ENCODE assay signal across 9 mouse cellular contexts in genomic region chr6:127767201-127767705, GRCm38 (mm10). TPM values are rescaled to one million over a fixed set of nuclear protein-coding genes. Genes with fewer than 3 reads are reported as not detected.
DNase-seq lines count a peak whose midpoint lies in the region; TF ChIP-seq lines count a peak whose summit lies in the region.
"Had no signal": no experiment of that assay in that cellular context is flagged by ENCODE, and none has a peak within 500 bp of the region (broad histone marks: within the 10 kb centered on the region; RNA-seq: fewer than 3 reads in every experiment).

No protein-coding gene starts in this region.

- H3K9ac ChIP-seq in ES-Bruce4 (ENCODE audit: low read depth, poor library complexity, severe bottlenecking), result no peak overlapping the region

- peaks cover 9% of the 10 kb centered on the region for H3K27me3 ChIP-seq in ES-Bruce4 (ENCODE audit: control insufficient read depth, insufficient read depth, low read length, poor library complexity, severe bottlenecking)

- intact Hi-C loops in left cerebral cortex, postnatal 14 days (cut with DNase I), result loop anchor here (2.0 to 10.0 kb wide), 6 partner anchors 104 to 328 kb away; no protein-coding TSS in a partner anchor

- H3K27ac ChIP-seq in ES-Bruce4 (ENCODE audit: insufficient read depth, low read length), result no peak overlapping the region

- no peaks in the 10 kb centered on the region for H3K4me1 ChIP-seq in ES-Bruce4 (ENCODE audit: control insufficient read depth, insufficient read depth, low read length)

- no peak for TF ChIP-seq CTCF in ES-Bruce4 (IDR thresholded peaks at IDR 0.05; ENCODE audit: low read depth, low read length)

- H3K4me3 ChIP-seq in ES-Bruce4 (ENCODE audit: low read depth, low read length), result peak overlapping the region; percentile 71

- no peaks in the 10 kb centered on the region for H3K36me3 ChIP-seq in ES-Bruce4 (ENCODE audit: control insufficient read depth, insufficient read depth, low read length, poor library complexity, severe bottlenecking)

- peak; percentile 36 for DNase-seq in embryo, embryonic 10.5 days (ENCODE audit: low spot score)
- no peak for DNase-seq in embryo, embryonic 10 days (ENCODE audit: low spot score)
- DNase-seq in frontal cortex, adult 2 months (ENCODE audit: extremely low spot score in 1 of 2, low spot score in 1 of 2), result peak; percentile 57 to 77
- DNase-seq in left cerebral cortex, postnatal 14 days (ENCODE audit: low spot score in 2 of 2), result peak; percentile 68 to 76
- peak; percentile 81 to 83 for DNase-seq in right cerebral cortex, postnatal 10 days (ENCODE audit: low spot score in 2 of 2)
- DNase-seq in ovary, adult 18-20 months (ENCODE audit: low spot score), result no peak
- DNase-seq in natural killer cell, adult 2 months (ENCODE audit: low spot score in 2 of 2), result no peak

- TF ChIP-seq POLR2A in ES-Bruce4 (IDR thresholded peaks at IDR 0.05; ENCODE audit: insufficient read depth, low read length), result no peak

- no peak for TF ChIP-seq EP300 in ES-Bruce4 (IDR thresholded peaks at IDR 0.05; ENCODE audit: insufficient read depth, low read depth, low read length)

- no peaks in the 10 kb centered on the region for H3K9me3 ChIP-seq in ES-Bruce4 (replicated peaks; ENCODE audit: control insufficient read depth, insufficient read depth, low read length, poor library complexity, severe bottlenecking)

RNA-seq across cellular contexts. Expression of gene Prmt8, which starts 2.0 kb away (rescaled TPM):
- 0.22 and 0.32 TPM in 2 replicates for polyA plus RNA-seq in ES-Bruce4 (2011; ENCODE audit: insufficient read depth, insufficient read length, low read depth, missing spikeins)
- polyA plus RNA-seq in frontal cortex, adult 2 months (2012; rRNA removed), result 55.1 and 55.9 TPM in 2 replicates
- 100 to 1,000 TPM; 115 to 139 TPM for total RNA-seq in left cerebral cortex, postnatal 14 days (2021)
- polyA plus RNA-seq: C2C12 had no signal

Comparison
In these comparisons a context has a peak if more than half of its experiments do, and no peak if none do; other contexts are left out.
1. DNase-seq: peak in embryo, embryonic 10.5 days (single experiment), frontal cortex, adult 2 months (2 of 2), left cerebral cortex, postnatal 14 days (2 of 2) and right cerebral cortex, postnatal 10 days (2 of 2); none in embryo, embryonic 10 days (single experiment), ovary, adult 18-20 months (single experiment) and natural killer cell, adult 2 months (0 of 2).
2. RNA of gene Prmt8, which starts 2.0 kb away (polyA plus RNA-seq): 55.1 to 55.9 TPM in frontal cortex, adult 2 months; 0.22 to 0.32 TPM in ES-Bruce4; every median in the first group is over 10 times any median in the second.